Mouse (Mus musculus): ENCODE data around the gene Tmem242. TPM values are rescaled to one million over a fixed set of nuclear protein-coding genes. Genes with fewer than 3 reads are reported as not detected.

The Tmem242 gene
- polyA plus RNA-seq, 1 experiment = not detected

DNA sequence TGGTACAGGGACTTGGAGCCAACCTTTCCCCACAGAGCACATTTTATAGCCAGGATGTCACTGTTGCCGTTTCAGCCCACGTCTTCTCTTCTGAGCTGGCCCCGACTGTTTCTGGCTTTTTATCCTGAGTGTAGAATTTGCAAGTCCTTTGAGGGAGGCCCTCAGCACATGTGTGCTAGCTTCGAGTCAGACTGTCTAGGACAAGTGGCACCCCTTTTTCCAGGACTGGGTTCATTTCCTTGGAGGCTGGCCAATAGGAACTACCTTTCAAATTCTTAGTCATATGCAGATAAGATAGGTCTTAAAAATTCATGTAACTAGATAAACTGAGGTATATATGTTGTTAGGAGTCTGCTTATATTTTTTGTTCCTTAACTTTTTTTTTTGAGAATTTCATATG is 29.7 kb downstream of the Tmem242 start:
- 65% methylated on average over 4 of the region's 4 CpGs for WGBS
- no peak overlapping the region for H3K4me3 ChIP-seq (ENCODE audit: insufficient read depth, low read depth, low read length)
- peaks cover 11% of the 10 kb centered on the region for H3K4me1 ChIP-seq (ENCODE audit: control insufficient read depth, insufficient read depth, low read length)
- no peak overlapping the region for H3K27ac ChIP-seq (ENCODE audit: insufficient read depth, low read depth, low read length)
- no peak for TF ChIP-seq CTCF (IDR thresholded peaks at IDR 0.05; ENCODE audit: insufficient read depth, low read depth, low read length)
- no peak for TF ChIP-seq POLR2A (IDR thresholded peaks at IDR 0.05; ENCODE audit: insufficient read depth, low read depth, low read length)

DNA sequence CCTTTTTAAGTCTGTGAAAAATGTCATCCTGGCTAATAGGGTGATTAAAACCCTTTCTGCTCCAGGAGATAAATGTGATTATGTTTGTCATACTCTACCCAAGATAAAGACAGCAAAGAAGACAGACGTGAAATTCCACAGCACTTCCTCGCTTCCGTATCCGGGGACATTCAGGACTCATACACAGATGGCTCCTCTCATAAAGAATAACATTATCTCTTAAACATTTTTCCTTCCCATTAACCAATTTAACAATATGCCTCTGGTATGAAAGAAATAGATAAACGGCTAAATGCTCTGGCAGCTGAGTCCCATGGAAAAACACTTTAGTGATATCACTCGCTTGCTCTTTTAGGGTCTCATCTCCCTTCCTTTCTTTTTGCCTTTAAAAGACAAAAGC is 33.0 kb downstream of the Tmem242 start:
- Histone ChIP-seq H3K27ac (ENCODE audit: insufficient read depth, low read depth, low read length) (no peak overlapping the region), H3K4me1 (ENCODE audit: control insufficient read depth, insufficient read depth, low read length) (peaks cover 15% of the 10 kb centered on the region), H3K4me3 (ENCODE audit: insufficient read depth, low read depth, low read length) (no peak overlapping the region)
- 76% methylated on average over 6 of the region's 6 CpGs for WGBS
- TF ChIP-seq POLR2A (IDR thresholded peaks at IDR 0.05; ENCODE audit: insufficient read depth, low read depth, low read length) (no peak), CTCF (IDR thresholded peaks at IDR 0.05; ENCODE audit: insufficient read depth, low read depth, low read length) (no peak)

DNA sequence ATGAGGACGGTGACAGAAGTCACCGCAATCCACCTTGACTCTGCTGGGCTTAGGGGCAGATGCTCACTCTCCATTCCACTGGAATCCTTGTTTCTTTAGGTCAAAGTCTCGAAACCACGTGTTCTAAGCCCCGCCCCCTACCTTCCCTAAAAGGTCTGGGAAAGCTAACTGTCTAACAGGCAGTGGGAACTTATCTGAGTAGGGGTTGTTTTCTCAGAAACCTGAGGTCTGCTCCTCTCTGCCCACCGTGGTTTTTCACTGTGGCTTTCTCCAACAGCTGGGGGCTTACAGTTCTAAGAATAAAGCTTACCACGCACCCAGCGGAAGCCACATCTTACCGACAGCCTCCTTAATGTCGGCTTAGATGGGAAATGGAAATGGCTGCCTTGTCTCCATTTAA is 33.5 kb downstream of the Tmem242 start:
- Histone ChIP-seq H3K4me1 (ENCODE audit: control insufficient read depth, insufficient read depth, low read length) (peaks cover 16% of the 10 kb centered on the region), H3K27ac (ENCODE audit: insufficient read depth, low read depth, low read length) (no peak overlapping the region), H3K4me3 (ENCODE audit: insufficient read depth, low read depth, low read length) (no peak overlapping the region)
- WGBS = 41% methylated on average over 10 of the region's 10 CpGs
- TF ChIP-seq CTCF (IDR thresholded peaks at IDR 0.05; ENCODE audit: insufficient read depth, low read depth, low read length) (no peak), POLR2A (IDR thresholded peaks at IDR 0.05; ENCODE audit: insufficient read depth, low read depth, low read length) (no peak)

DNA sequence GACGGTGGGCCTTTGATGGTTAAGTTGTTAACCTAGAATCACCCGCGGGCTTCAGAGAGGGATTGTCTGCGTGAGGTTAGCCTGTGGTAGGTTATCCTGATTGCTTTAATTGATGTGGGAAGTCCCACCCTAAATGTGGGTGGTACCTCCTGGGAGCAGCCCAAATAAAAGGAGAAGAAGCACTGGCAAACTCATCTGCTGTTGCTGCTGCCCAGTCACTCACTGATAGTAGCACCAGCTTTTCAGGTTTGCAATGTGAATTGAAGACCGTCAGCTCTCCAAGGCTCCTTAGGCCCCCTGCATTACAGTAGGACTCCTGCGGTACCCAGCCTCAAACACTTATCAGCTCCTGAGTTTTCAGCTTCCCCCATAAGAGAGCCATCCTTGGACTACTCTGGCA is 36.2 kb downstream of the Tmem242 start:
- H3K4me1 ChIP-seq (ENCODE audit: control insufficient read depth, insufficient read depth, low read length) = peaks cover 22% of the 10 kb centered on the region
- WGBS = 90% methylated on average over 6 of the region's 6 CpGs
- H3K27ac ChIP-seq (ENCODE audit: insufficient read depth, low read depth, low read length) = no peak overlapping the region
- no peak overlapping the region for H3K4me3 ChIP-seq (ENCODE audit: insufficient read depth, low read depth, low read length)
- TF ChIP-seq CTCF (IDR thresholded peaks at IDR 0.05; ENCODE audit: insufficient read depth, low read depth, low read length) (no peak), POLR2A (IDR thresholded peaks at IDR 0.05; ENCODE audit: insufficient read depth, low read depth, low read length) (no peak)

DNA sequence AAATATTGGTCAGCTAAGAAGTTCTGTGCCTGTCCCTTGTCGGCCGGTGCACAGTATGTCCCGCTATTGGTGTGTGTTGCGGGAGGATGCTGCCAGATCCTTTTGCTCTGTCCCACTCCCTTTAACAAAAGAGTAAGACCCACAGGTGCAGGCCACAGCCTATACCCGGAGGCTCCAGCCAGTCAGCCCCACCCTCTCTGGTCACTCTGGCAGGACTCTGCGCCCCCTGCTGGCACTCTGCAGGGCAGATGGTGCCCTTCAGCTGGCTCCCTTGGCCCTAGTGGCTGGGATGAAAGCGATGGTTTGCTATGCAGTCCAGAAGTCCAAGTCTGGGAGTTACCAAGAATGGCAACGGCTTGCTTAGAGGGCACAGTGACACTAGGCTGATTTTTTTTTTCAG is 37.4 kb downstream of the Tmem242 start:
- TF ChIP-seq POLR2A (IDR thresholded peaks at IDR 0.05; ENCODE audit: insufficient read depth, low read depth, low read length) (no peak), CTCF (IDR thresholded peaks at IDR 0.05; ENCODE audit: insufficient read depth, low read depth, low read length) (peak; percentile 53; the same call in 1 of the 2 replicates)
- 28% methylated on average over 8 of the region's 8 CpGs for WGBS

DNA sequence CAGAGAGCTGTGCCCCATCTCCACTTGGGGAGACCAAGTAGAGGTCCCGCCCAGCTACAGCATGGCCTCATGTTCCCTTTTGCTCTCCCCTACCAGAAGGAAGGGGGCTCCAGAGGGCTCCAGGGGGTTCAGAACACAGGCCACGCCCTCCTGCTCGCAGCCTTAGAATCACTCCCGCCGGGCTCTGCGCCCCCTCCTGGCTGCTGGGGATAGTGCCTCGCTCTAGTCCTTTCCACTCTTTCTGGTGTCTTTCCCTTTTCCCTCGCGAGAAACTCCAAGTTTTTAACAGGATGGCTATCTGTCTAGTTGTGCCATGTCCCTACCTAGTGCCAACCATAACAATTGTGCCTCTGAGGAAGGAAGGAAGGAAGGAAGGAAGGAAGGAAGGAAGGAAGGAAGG is 38.0 kb downstream of the Tmem242 start:
- 10% methylated on average over 9 of the region's 9 CpGs for WGBS
- no peak overlapping the region for H3K27ac ChIP-seq (ENCODE audit: insufficient read depth, low read depth, low read length)
- peaks cover 28% of the 10 kb centered on the region for H3K4me1 ChIP-seq (ENCODE audit: control insufficient read depth, insufficient read depth, low read length)
- H3K4me3 ChIP-seq (ENCODE audit: insufficient read depth, low read depth, low read length) = no peak overlapping the region
- TF ChIP-seq CTCF (IDR thresholded peaks at IDR 0.05; ENCODE audit: insufficient read depth, low read depth, low read length) = peak; percentile 74
- no peak for TF ChIP-seq POLR2A (IDR thresholded peaks at IDR 0.05; ENCODE audit: insufficient read depth, low read depth, low read length)

More for the DNA sequence above, 37.4 kb downstream of the Tmem242 start:
- H3K4me1 ChIP-seq (ENCODE audit: control insufficient read depth, insufficient read depth, low read length) = peaks cover 23% of the 10 kb centered on the region
- H3K4me3 ChIP-seq (ENCODE audit: insufficient read depth, low read depth, low read length) = no peak overlapping the region
- no peak overlapping the region for H3K27ac ChIP-seq (ENCODE audit: insufficient read depth, low read depth, low read length)

DNA sequence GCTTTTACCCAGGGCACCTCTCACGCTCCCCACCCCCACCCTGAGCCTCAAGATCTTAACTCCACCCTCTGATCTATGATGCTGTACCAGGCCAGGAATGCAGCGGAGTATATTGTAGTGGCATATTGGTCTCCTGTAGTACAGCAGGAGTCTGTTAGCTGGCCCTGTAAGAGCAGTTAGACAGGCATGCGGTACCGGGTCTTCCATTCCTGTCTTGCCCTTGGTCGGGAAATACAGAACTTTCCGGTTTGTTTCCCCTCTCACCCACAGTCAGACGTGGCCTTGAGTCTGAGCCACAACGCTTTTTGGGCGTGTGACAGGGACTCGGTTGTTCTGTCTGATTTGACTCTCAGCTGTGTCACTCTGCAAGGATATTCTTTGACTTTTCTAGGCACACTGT is 38.8 kb downstream of the Tmem242 start:
- 83% methylated on average over 10 of the region's 10 CpGs for WGBS
- Histone ChIP-seq H3K4me3 (ENCODE audit: insufficient read depth, low read depth, low read length) (no peak overlapping the region), H3K27ac (ENCODE audit: insufficient read depth, low read depth, low read length) (no peak overlapping the region), H3K4me1 (ENCODE audit: control insufficient read depth, insufficient read depth, low read length) (peaks cover 32% of the 10 kb centered on the region)
- TF ChIP-seq CTCF (IDR thresholded peaks at IDR 0.05; ENCODE audit: insufficient read depth, low read depth, low read length) = no peak
- no peak for TF ChIP-seq POLR2A (IDR thresholded peaks at IDR 0.05; ENCODE audit: insufficient read depth, low read depth, low read length)

DNA sequence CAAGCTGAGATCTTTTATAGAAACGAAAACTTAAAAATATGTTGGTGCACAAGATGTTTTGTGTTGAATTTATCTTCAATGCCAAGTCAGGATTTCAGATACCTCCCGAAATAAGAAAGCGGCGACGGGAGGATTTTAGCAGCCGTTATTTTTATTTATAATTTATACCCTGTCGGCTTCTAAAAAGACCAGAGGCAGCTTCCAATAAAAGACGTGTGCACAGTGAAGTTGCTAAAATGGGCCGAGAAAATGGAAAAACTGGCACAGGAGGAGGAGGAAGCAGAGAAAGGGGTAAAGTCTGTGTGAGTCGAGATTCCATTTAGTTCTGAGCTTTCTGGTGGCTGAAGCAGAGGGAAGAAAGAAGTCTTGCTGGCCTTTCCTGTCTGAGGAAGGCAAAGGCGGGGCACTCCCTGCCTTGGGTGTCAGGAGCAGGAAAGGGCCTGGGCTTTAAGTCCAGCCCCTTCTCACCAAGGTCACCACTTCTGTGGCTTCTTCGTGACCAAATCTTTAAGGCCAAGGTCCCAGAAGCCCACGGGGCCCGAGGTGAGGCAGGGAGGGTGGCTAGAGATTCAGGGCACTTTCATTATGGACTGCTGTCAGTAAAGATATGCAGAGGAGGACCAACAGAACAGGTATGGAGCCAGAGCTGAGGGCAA is 39.5 kb downstream of the Tmem242 start:
- no peak overlapping the region for H3K4me3 ChIP-seq (ENCODE audit: insufficient read depth, low read depth, low read length)
- peak overlapping the region; percentile 67; the same call in 1 of the 2 replicates for H3K27ac ChIP-seq (ENCODE audit: insufficient read depth, low read depth, low read length)
- peaks cover 34% of the 10 kb centered on the region for H3K4me1 ChIP-seq (ENCODE audit: control insufficient read depth, insufficient read depth, low read length)
- 44% methylated on average over 14 of the region's 14 CpGs for WGBS
- TF ChIP-seq CTCF (IDR thresholded peaks at IDR 0.05; ENCODE audit: insufficient read depth, low read depth, low read length) (no peak), POLR2A (IDR thresholded peaks at IDR 0.05; ENCODE audit: insufficient read depth, low read depth, low read length) (no peak)

DNA sequence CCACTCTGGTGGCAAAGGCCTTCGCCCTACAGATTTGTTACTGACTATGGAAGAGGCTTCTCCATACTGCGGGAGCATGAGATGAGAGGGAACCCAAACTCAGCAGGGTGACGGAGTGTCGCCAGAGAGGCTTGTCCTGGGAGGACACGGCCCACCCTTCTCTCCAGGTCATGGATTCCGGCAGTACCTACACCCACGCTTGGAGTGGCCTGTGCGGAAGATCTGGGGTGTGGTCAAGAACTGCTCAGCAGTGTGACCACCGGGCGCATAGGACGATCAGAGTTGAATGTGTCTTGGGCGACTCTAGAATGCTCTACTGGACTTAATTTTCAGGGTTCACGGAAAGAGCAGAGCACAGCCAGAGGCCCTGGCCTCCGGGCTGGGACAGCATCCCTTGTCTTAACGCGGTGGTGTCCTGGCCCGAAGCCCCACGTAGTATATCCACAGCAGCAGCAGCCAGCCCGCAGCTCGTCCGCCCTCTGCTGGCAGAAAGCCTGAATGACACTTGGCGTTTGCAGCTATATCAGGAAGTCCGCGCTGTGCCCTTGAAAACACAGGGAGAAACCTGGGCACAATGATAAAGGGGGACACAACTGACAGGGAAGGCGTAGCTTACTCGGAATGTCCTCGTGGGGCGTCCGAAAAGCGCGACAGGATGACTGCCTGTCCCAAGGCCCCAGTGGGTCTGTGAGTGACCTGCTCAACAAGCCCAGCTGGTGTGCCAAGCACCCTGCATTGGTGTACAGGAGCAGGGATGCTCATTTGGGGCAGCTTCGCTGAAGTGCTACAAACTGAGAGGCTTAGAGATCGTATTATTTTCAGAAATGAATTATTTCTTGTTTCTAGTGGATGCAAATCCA is 42.7 kb downstream of the Tmem242 start:
- TF ChIP-seq CTCF (IDR thresholded peaks at IDR 0.05; ENCODE audit: insufficient read depth, low read depth, low read length) (peak; percentile 94), POLR2A (IDR thresholded peaks at IDR 0.05; ENCODE audit: insufficient read depth, low read depth, low read length) (no peak)
- WGBS = 25% methylated on average over 33 of the region's 33 CpGs
- Histone ChIP-seq H3K4me1 (ENCODE audit: control insufficient read depth, insufficient read depth, low read length) (peaks cover 28% of the 10 kb centered on the region), H3K27ac (ENCODE audit: insufficient read depth, low read depth, low read length) (0 out of 2 replicates have a peak overlapping the region, but pooled peaks have one; percentile 2), H3K4me3 (ENCODE audit: insufficient read depth, low read depth, low read length) (no peak overlapping the region)

All from olfactory bulb, adult 2 months (tissue).